Mouse (Mus musculus) neutrophil, adult 5-6 weeks (primary cell): Measurements from ENCODE around the gene Pcca. TPM values are rescaled to one million over a fixed set of nuclear protein-coding genes. Genes with fewer than 3 reads are reported as not detected.

ENCODE experiments used
- ATAC-seq: fragments of 151-379, 151-347 bp; 2 replicates; pipeline ENCODE4 v1.8.0; 2017; ENCODE audit warnings: mild to moderate bottlenecking, moderate TSS enrichment; ENCODE audit not compliant: insufficient number of reproducible peaks, poor library complexity, low FRiP score, severe bottlenecking; ENCODE audit errors: extremely low read depth
- total RNA-seq: library from RNA; stranded (forward); fragments of 200-1000 nt; gene quantifications from 2 replicates; pipeline ENCODE4 v1.2.3, GENCODE M21; 2017

Gene Pcca
- total RNA-seq: 12.4 and 25.4 TPM in 2 replicates

- ATAC-seq: peak; percentile 97
Measured at GRCm38 (mm10) chr14:122534017-122534924, at the start of gene Pcca. TSS of gene Pcca (plus strand) at chr14:122534324.

GRCm38 (mm10) chr14:122484458-122484843 lies 49.7 kb upstream of the Pcca start:
- ATAC-seq: no peak

GRCm38 (mm10) chr14:122484844-122485551 lies 49.1 kb upstream of the Pcca start:
- ATAC-seq: no peak

GRCm38 (mm10) chr14:122485635-122486181 lies 48.4 kb upstream of the Pcca start:
- ATAC-seq: no peak

- no peak for ATAC-seq
Measured at GRCm38 (mm10) chr14:122486611-122487010, 47.5 kb upstream of the Pcca start.

GRCm38 (mm10) chr14:122487366-122487765 lies 46.8 kb upstream of the Pcca start:
- ATAC-seq: no peak

GRCm38 (mm10) chr14:122489041-122489440 lies 45.1 kb upstream of the Pcca start:
- ATAC-seq: no peak

- no peak for ATAC-seq
Measured at GRCm38 (mm10) chr14:122489686-122490414, 44.3 kb upstream of the Pcca start.

- 0 out of 2 replicates have a peak, but pooled peaks have one; percentile 1 for ATAC-seq
Measured at GRCm38 (mm10) chr14:122490441-122491328, 43.4 kb upstream of the Pcca start, which contains the start of gene Gm10837. TSS of gene Gm10837 (plus strand) at chr14:122490586.

- ATAC-seq: no peak
Measured at GRCm38 (mm10) chr14:122491521-122491920, 42.6 kb upstream of the Pcca start.

GRCm38 (mm10) chr14:122492015-122492414 lies 42.1 kb upstream of the Pcca start:
- ATAC-seq: no peak

GRCm38 (mm10) chr14:122509058-122509457 lies 25.1 kb upstream of the Pcca start:
- no peak for ATAC-seq

GRCm38 (mm10) chr14:122511519-122511918 lies 22.6 kb upstream of the Pcca start:
- ATAC-seq: no peak

- no peak for ATAC-seq
Measured at GRCm38 (mm10) chr14:122513511-122514036, 20.6 kb upstream of the Pcca start.

- ATAC-seq: no peak
Measured at GRCm38 (mm10) chr14:122528475-122528874, 5.6 kb upstream of the Pcca start.

- no peak for ATAC-seq
Measured at GRCm38 (mm10) chr14:122535986-122536385, 1.9 kb downstream of the Pcca start.

- ATAC-seq: no peak
Measured at GRCm38 (mm10) chr14:122548421-122548820, 14.3 kb downstream of the Pcca start.

- no peak for ATAC-seq
Measured at GRCm38 (mm10) chr14:122548905-122549304, 14.8 kb downstream of the Pcca start.
